Mouse (Mus musculus): ENCODE data around the gene Smpd2.

Gene Smpd2

DNA sequence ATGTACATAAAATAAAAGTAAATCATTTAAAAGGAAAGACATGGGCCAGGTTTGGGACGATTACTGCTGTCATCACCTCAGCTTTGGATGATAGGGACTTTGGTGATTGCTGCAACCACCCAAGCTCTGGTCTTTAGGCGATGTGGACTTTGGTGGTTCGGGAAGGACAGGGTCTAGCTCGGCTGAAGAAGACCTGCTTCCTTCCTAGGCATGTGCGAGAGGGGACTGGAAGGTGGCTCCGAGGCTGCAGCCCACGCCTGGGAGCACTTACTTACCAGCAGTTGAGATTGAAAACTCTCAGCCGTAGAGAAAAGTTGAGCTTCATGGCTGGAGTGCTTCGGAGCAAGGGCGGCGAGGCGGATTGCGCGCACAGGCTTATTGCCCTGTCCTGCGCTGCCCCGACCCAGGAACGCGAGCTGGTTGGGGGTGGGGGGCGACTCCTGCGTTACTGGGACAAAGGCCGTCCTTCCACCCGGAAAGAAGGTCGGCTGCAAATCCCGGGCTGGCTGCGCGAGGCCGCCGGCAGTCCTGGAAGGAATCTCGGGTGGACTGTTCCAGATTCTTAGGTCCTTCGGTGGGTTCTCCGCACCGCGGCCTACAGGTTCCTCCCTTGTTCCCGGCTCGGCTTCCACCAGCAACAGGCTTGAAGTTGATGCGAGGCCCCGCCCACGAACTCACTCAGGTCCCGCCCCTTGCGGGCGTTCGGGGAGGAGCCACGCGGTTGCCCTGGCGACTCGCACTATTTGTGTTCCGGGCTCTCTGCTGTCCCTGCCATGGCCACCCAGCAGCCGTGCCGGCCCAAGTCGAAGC is at the start of gene Smpd2, which contains the start of gene Ppil6:
TSS of gene Smpd2 (minus strand) at position 662 of the 810 bp plus-strand sequence.
TSS of gene Ppil6 (plus strand) at position 732 of the 810 bp plus-strand sequence.
- peak; percentile 92 for DNase-seq (ENCODE audit: low read depth)

GRCm38 (mm10) chr10:41538986-41539385 is 48.8 kb upstream of the Smpd2 start:
- DNase-seq (ENCODE audit: low read depth), result no peak

GRCm38 (mm10) chr10:41537983-41538330 is 47.8 kb upstream of the Smpd2 start:
- no peak for DNase-seq (ENCODE audit: low read depth)

- DNase-seq (ENCODE audit: low read depth), result no peak
Observed at GRCm38 (mm10) chr10:41537226-41537982, 47.2 kb upstream of the Smpd2 start.

GRCm38 (mm10) chr10:41536714-41537113 is 46.5 kb upstream of the Smpd2 start:
- DNase-seq (ENCODE audit: low read depth), result peak; percentile 22

DNA sequence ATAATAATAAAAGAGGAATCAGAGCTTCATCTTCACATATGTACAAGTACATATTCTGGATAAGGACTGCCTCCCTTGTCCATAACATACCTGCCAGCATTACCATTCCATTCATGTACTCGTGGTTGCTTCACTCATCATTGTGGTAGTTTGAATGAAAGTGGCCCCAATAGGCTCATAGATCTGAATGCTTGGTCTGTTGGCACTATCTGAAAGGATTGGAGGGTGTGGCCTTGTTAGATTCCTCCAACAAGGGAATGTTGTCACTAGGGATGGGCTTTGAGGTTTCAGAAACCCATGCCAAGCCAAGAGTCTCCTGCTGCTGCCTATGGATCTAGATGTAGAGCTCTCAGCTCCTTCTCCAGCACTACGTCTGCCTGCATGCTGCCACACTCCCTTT is 45.8 kb upstream of the Smpd2 start:
- no peak for DNase-seq (ENCODE audit: low read depth)

GRCm38 (mm10) chr10:41529972-41530371 is 39.8 kb upstream of the Smpd2 start:
- DNase-seq (ENCODE audit: low read depth), result no peak

DNA sequence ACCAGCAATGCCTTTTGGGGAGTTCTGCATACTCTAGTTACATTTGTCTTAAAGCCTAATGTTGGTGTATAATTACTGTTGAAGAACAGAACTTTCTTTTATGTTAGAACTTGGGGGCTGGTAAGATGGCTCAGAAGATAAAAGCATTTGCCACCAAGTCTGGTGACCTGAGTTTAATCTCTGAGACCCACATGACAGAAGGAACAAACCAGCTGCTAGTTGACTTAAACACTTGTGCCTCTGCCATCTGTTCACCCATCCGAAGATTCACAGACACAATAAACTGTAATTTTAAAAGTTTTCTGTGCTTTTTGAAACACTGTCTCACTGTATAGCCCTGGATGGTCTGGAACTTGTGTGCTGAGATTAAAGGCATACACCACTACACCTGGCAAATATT is 35.5 kb upstream of the Smpd2 start:
- no peak for DNase-seq (ENCODE audit: low read depth)

DNA sequence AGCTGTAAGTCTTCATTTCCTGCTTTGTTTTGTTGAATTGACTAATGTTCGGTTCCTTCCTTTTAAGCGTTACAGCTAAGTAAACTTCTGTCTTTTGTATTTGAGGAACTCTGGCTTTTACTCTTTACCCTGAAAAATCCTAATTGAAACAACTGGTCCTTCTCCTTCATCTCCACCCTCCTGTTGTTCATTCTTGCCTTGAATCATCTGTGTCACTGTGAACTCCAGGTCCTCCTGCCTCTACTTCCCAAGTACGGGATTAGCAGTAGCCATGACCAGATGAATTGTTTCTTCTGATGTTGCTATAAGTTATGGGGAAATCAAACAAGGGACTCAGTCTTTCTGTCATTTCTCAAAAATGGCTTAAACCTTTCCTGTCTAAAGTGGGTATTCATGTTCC is 33.2 kb upstream of the Smpd2 start:
- DNase-seq (ENCODE audit: low read depth), result peak; percentile 59

- DNase-seq (ENCODE audit: low read depth), result no peak
Observed at GRCm38 (mm10) chr10:41520410-41520673, 30.2 kb upstream of the Smpd2 start.

DNA sequence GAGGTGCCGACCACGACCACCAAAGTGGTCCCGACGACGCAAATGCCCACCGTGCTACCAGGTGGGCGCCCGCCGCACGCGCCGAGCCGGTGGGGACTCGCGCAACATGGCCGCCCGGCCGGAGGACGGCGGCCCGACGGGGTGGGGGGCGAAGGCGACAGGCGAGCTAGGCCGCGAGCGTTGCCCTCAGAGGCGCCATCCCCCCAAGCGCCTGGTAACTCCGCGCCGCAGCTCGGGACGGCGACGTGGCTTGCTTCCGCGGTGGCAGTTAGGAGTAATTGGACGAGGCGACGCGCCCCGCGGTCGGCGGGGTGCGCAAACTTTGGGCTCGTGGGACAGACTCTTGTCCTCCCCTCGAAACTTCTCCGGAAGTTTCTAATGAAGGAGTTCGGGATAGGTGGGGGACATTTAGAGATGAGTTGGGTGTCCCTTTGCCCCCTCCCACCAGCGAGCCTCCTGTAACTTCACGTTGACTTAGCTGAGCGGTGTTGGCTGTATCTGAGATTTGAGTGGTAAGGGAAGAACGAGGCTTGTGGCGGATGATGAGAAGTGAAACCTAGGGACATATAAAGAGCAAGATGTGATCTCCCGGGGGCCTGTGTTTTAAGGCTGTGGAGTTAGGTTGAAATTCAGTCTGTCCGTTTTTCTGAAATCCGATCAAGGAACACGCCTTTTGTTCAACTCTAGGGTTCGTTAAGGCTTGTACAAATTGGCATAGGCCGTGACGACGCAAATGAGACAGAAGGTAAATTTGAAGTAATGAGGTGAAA is 29.7 kb upstream of the Smpd2 start:
- DNase-seq (ENCODE audit: low read depth), result peak; percentile 71

- peak; percentile 96 for DNase-seq (ENCODE audit: low read depth)
Observed at GRCm38 (mm10) chr10:41518981-41519618, 28.9 kb upstream of the Smpd2 start, which contains the start of gene Cd164. Cd164 (plus strand) TSS chr10:41519414.

DNA sequence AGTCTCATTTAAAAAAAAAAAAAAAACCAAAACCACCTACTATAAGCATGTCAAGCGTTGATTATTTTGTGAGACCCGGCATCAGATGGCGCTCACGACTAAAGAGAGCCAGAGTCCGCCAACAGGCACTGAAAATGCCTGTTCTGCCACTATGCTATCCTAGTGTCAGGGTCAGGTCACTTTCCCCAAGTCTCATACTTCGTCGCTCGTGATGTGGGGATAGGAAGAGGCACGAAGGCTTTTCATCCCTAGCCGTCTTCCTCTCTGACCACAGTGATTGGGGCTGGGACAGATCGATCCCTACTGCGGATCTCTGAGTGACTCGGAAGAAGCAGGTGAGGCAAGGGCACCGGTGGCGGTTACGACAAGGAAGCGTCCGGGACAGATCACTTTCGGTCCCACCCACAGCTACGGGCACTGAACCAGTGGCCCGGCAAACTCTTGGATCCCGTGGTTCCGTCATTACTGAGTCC is 28.4 kb upstream of the Smpd2 start:
- peak; percentile 96 for DNase-seq (ENCODE audit: low read depth)

GRCm38 (mm10) chr10:41514921-41515320 is 24.8 kb upstream of the Smpd2 start:
- no peak for DNase-seq (ENCODE audit: low read depth)

DNA sequence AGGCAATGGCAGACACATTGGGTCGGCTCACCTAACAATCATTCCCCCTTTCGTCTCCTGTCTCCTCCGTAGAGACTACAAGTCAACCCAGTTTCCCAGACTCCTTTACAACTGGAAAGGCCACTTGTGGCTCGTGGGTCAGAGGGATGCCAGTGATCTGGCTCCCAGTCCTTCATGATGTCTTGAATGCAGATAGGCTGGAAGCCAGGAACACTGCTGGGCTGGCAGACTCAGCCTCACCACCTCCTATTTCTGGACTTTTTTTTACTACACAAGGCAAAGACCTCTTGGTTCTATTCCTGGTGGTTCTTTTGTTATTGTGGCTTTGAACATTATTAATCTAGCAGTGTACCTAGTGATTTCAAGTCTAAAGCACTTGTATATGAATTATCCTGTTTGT is 24.1 kb upstream of the Smpd2 start:
- no peak for DNase-seq (ENCODE audit: low read depth)

GRCm38 (mm10) chr10:41509160-41509559 is 19.0 kb upstream of the Smpd2 start:
- DNase-seq (ENCODE audit: low read depth), result peak; percentile 64

DNA sequence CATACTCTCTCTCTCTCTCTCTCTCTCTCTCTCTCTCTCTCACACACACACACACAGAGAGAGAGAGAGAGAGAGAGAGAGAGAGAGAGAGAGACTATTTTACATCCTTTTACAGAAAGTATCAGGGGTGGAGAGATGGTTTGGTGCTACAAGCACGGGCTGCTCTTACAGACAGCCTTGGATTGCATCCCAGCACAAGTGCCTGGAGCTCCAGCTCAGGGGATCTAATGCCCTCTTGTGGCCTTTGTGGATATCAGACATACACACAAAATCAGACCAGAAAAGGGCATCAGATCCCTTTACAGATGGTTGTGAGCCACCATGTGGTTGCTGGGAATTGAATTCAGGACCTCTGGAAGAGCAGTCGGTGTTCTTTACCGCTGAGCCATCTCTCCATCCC is 15.3 kb upstream of the Smpd2 start:
- DNase-seq (ENCODE audit: low read depth), result peak; percentile 84

DNA sequence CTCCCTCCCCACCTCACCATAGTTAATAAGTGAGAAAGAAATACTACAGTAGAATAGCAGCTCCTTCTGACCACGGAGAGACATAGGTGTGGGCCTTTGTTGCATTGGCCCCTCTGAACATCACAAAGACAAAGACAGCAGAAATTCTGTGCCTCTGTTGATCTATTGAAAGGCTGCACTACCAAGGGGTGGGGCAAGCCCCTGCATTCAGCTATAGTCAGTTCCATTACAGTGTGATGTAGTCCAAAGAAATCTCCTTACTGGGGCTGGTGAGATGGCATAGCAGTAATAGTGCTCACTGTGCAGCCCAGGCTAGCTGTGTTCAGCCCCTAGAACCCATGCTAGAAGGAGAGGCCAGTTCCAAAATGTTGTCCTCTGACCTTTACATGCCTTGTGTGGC is 14.8 kb upstream of the Smpd2 start:
- DNase-seq (ENCODE audit: low read depth), result no peak

GRCm38 (mm10) chr10:41500941-41501340 is 10.8 kb upstream of the Smpd2 start:
- no peak for DNase-seq (ENCODE audit: low read depth)

GRCm38 (mm10) chr10:41491111-41491510 is 942 bp upstream of the Smpd2 start:
- DNase-seq (ENCODE audit: low read depth), result peak; percentile 60

DNA sequence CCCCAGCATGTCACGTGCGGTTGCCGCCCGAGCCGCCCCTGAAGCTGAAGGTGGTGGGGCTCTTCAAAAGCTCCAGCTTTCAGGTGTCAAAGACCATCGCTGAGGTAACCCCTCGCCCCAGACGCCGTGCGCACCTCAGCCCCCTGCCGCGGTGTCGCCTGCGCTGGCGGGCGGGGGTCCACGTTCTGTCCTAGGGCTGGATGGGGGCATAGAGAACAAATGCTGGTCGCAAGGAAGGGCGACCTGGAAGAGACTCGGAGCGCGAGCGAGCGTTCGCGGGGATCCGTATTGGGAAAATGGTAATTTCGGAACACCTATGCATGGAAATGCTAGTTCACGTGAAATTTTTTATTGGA is 327 bp upstream of the Smpd2 start:
- no peak for DNase-seq (ENCODE audit: low read depth)

DNA sequence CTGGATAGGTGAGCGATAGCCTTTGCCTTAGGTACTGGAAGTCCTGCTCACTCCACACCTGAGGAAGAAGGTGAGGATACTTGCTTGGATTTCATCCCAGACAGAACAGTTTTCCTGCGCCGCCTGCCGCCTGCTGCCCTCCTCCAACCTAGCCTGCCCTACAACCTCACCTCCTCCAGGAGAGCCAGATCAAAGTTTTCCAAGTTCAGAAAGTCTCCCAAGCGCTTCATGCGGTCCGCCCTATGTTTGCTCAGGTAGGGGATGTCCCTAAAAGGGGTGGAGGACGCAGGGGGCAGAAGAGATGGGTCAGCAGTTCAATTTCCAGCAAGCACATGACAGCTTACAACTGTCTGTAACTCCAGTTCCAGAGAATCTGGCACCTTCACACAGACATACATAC is 875 bp downstream of the Smpd2 start:
- DNase-seq (ENCODE audit: low read depth), result no peak
